13 mouse cellular contexts compared by ENCODE assay signal in the genomic region with DNA sequence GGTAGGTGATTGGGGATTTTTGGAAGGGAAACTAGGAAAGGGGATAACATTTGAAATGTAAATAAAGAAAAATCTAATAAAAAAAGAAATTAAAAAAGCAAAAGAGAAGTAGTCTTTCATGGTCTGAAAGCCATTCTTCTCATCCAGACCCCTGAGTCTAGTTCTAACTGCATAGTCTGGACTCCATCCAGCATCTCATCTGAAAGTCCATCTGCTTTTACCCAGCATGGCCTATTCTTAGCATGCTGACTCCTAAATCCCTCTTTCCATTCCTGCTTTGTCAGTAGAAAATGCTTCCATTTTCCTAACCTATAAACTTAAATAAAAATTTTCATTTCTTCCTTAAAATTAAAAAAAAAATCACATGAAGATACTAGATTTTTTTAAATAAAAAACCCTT.
"Had no signal": no experiment of that assay in that cellular context is flagged by ENCODE, and none has a peak within 500 bp of the region (broad histone marks: within the 10 kb centered on the region; RNA-seq: fewer than 3 reads in every experiment).

No protein-coding gene starts in this region.

- DNase-seq: kidney, adult 8-10 months; kidney, postnatal 10 days; kidney, postnatal 36 days; layer of hippocampus, postnatal 36 days; liver; lung, adult 18-20 months; lung, postnatal 10 days; lung, postnatal 36 days; midbrain, embryonic 14.5 days; right cerebral cortex, adult 18-20 months; right cerebral cortex, postnatal 14 days; right cerebral cortex, postnatal 4 days; thymus, postnatal 25 days had no signal
